Mouse (Mus musculus) MEL (cell line): Measurements from ENCODE around the gene Dnajb8. TPM values are rescaled to one million over a fixed set of nuclear protein-coding genes. Genes with fewer than 3 reads are reported as not detected.

Experiments used
- DNase-seq: peaks from one replicate; pipeline ENCODE4 v3.0.0; 2011; ENCODE audit warnings: low read depth, low spot score
- H3K27ac ChIP-seq: 2 replicates; pipeline ENCODE4 v1.5.1; 2012; ENCODE audit warnings: low read depth, mild to moderate bottlenecking, control low read depth, low read length, moderate library complexity; ENCODE audit not compliant: control insufficient read depth
- H3K27me3 ChIP-seq, 2 experiments: fragments of 150-350 bp in 1 of 2; sonication (generic) in 1 of 2; 2 replicates each; pipeline ENCODE4 v1.6.1; 2012; ENCODE audit warnings: low read length in 2 of 2, mild to moderate bottlenecking in 2 of 2, improper control_type of control experiment in 1 of 2, moderate library complexity in 1 of 2; ENCODE audit not compliant: insufficient read depth in 2 of 2, control insufficient read depth in 1 of 2
- H3K36me3 ChIP-seq, 2 experiments: 2 replicates each; pipeline ENCODE4 v1.6.1; 2012 to 2014; ENCODE audit warnings: low read length in 2 of 2, improper control_type of control experiment in 1 of 2, inconsistent platforms in 1 of 2, mild to moderate bottlenecking in 1 of 2; ENCODE audit not compliant: insufficient read depth in 2 of 2, control insufficient read depth in 1 of 2
- H3K4me1 ChIP-seq, 2 experiments: fragments of 150-350 bp in 1 of 2; sonication (generic) in 1 of 2; 2 replicates each; pipeline ENCODE4 v1.6.1; 2012; ENCODE audit warnings: low read length in 2 of 2, improper control_type of control experiment in 1 of 2, mild to moderate bottlenecking in 1 of 2; ENCODE audit not compliant: insufficient read depth in 2 of 2, control insufficient read depth in 1 of 2
- H3K4me3 ChIP-seq, 2 experiments: fragments of 150-350 bp in 1 of 2; sonication (generic) in 1 of 2; 2 replicates each; pipeline ENCODE4 v1.5.1; 2012; ENCODE audit warnings: low read depth in 2 of 2, low read length in 2 of 2, mild to moderate bottlenecking in 2 of 2, moderate library complexity in 2 of 2, control low read depth in 1 of 2, improper control_type of control experiment in 1 of 2; ENCODE audit not compliant: control insufficient read depth in 1 of 2, insufficient read depth in 1 of 2
- H3K79me2 ChIP-seq: 2 replicates; pipeline ENCODE4 v1.6.1; 2012; ENCODE audit warnings: mild to moderate bottlenecking, low read length, moderate library complexity; ENCODE audit not compliant: control insufficient read depth, poor library complexity, insufficient read depth
- H3K9ac ChIP-seq: 2 replicates; pipeline ENCODE4 v1.6.1; 2012; ENCODE audit warnings: low read depth, mild to moderate bottlenecking, control low read depth, low read length, moderate library complexity; ENCODE audit not compliant: control insufficient read depth, poor library complexity, severe bottlenecking
- H3K9me3 ChIP-seq: fragments of 150-350 bp; sonication (generic); replicated peaks from 2 replicates; pipeline ENCODE4 v1.6.1; 2012; ENCODE audit warnings: mild to moderate bottlenecking, low read length, improper control_type of control experiment, moderate library complexity; ENCODE audit not compliant: insufficient read depth
- CHD1 ChIP-seq: IDR thresholded peaks from 2 replicates; pipeline ENCODE4 v1.6.1; 2012; ENCODE audit warnings: low read depth, mild to moderate bottlenecking, inconsistent platforms, low read length, improper control_type of control experiment
- ELF1 ChIP-seq: IDR thresholded peaks from 2 replicates; pipeline ENCODE4 v1.6.1; 2014; ENCODE audit warnings: low read depth, mild to moderate bottlenecking, inconsistent platforms, low read length, improper control_type of control experiment, moderate library complexity
- GABPA ChIP-seq: IDR thresholded peaks from 2 replicates; pipeline ENCODE4 v1.6.1; 2012; ENCODE audit warnings: low read depth, mild to moderate bottlenecking, inconsistent platforms, low read length, improper control_type of control experiment, moderate library complexity
- JUND ChIP-seq: IDR thresholded peaks from 2 replicates; pipeline ENCODE4 v1.6.1; 2011; ENCODE audit warnings: low read depth, mild to moderate bottlenecking, improper control_type of control experiment, low read length
- KAT2A ChIP-seq: conservative IDR thresholded peaks from 2 replicates; pipeline ENCODE4 v1.6.1; 2012; ENCODE audit warnings: low read depth, low read length, improper control_type of control experiment, inconsistent platforms
- MAFK ChIP-seq: IDR thresholded peaks from 2 replicates; pipeline ENCODE4 v1.6.1; 2011; ENCODE audit warnings: low read depth, mild to moderate bottlenecking, low read length, improper control_type of control experiment, borderline replicate concordance
- MAX ChIP-seq: IDR thresholded peaks from 2 replicates; pipeline ENCODE4 v1.6.1; 2011; ENCODE audit warnings: low read length, improper control_type of control experiment
- MEF2A ChIP-seq: IDR thresholded peaks from 2 replicates; pipeline ENCODE4 v1.6.1; 2014; ENCODE audit warnings: low read depth, mild to moderate bottlenecking, inconsistent platforms, low read length, improper control_type of control experiment; ENCODE audit not compliant: poor library complexity, insufficient replicate concordance, severe bottlenecking; ENCODE audit errors: extremely low read depth
- MYB ChIP-seq: IDR thresholded peaks from 2 replicates; pipeline ENCODE4 v1.6.1; 2011; ENCODE audit warnings: mild to moderate bottlenecking, low read depth, low read length, improper control_type of control experiment
- MYC ChIP-seq: IDR thresholded peaks from 2 replicates; pipeline ENCODE4 v1.6.1; 2011; ENCODE audit warnings: low read depth, mild to moderate bottlenecking, low read length, improper control_type of control experiment, moderate library complexity
- NELFE ChIP-seq: IDR thresholded peaks from 2 replicates; pipeline ENCODE4 v1.6.1; 2011; ENCODE audit warnings: low read depth, low read length, improper control_type of control experiment
- NRF1 ChIP-seq: IDR thresholded peaks from 2 replicates; pipeline ENCODE4 v1.6.1; 2014; ENCODE audit warnings: low read depth, mild to moderate bottlenecking, inconsistent platforms, low read length, improper control_type of control experiment, moderate library complexity; ENCODE audit not compliant: poor library complexity, insufficient read depth, severe bottlenecking
- POLR2A ChIP-seq, 2 experiments: IDR thresholded peaks; 2 replicates each; pipeline ENCODE4 v1.6.1; 2011 to 2012; ENCODE audit warnings: low read length in 2 of 2, mild to moderate bottlenecking in 2 of 2, control low read depth in 1 of 2, improper control_type of control experiment in 1 of 2, low read depth in 1 of 2, moderate library complexity in 1 of 2; ENCODE audit not compliant: control insufficient read depth in 1 of 2, insufficient read depth in 1 of 2, poor library complexity in 1 of 2
- POLR2AphosphoS2 ChIP-seq: IDR thresholded peaks from 2 replicates; pipeline ENCODE4 v1.6.1; 2011; ENCODE audit warnings: low read length, improper control_type of control experiment
- POLR2AphosphoS5 ChIP-seq: IDR thresholded peaks from 2 replicates; pipeline ENCODE4 v1.6.1; 2012; ENCODE audit warnings: low read depth, borderline replicate concordance, mild to moderate bottlenecking, inconsistent platforms, low read length, moderate library complexity, mixed read lengths
- RCOR1 ChIP-seq: IDR thresholded peaks from 2 replicates; pipeline ENCODE4 v1.6.1; 2012; ENCODE audit warnings: low read depth, mild to moderate bottlenecking, inconsistent platforms, low read length, improper control_type of control experiment
- TCF12 ChIP-seq: IDR thresholded peaks from 2 replicates; pipeline ENCODE4 v1.6.1; 2014; ENCODE audit warnings: low read depth, mild to moderate bottlenecking, inconsistent platforms, low read length, improper control_type of control experiment, moderate library complexity
- USF2 ChIP-seq, 2 experiments: IDR thresholded peaks; 2 replicates each; pipeline ENCODE4 v1.6.1; 2011 to 2012; ENCODE audit warnings: improper control_type of control experiment in 2 of 2, low read length in 2 of 2, borderline replicate concordance in 1 of 2, inconsistent platforms in 1 of 2, low read depth in 1 of 2, mild to moderate bottlenecking in 1 of 2; ENCODE audit not compliant: insufficient read depth in 1 of 2
- ZC3H11A ChIP-seq: IDR thresholded peaks from 2 replicates; pipeline ENCODE4 v1.6.1; 2012; ENCODE audit warnings: low read depth, mild to moderate bottlenecking, inconsistent platforms, low read length, improper control_type of control experiment
- ZKSCAN1 ChIP-seq: IDR thresholded peaks from 2 replicates; pipeline ENCODE4 v1.6.1; 2012; ENCODE audit warnings: low read depth, mild to moderate bottlenecking, inconsistent platforms, low read length, improper control_type of control experiment, moderate library complexity
- ZMIZ1 ChIP-seq: IDR thresholded peaks from 2 replicates; pipeline ENCODE4 v1.6.1; 2012; ENCODE audit warnings: low read depth, mild to moderate bottlenecking, inconsistent platforms, low read length, improper control_type of control experiment, moderate library complexity
- ZNF384 ChIP-seq: IDR thresholded peaks from 2 replicates; pipeline ENCODE4 v1.6.1; 2012; ENCODE audit warnings: low read depth, mild to moderate bottlenecking, inconsistent platforms, low read length, improper control_type of control experiment
- polyA plus RNA-seq, 2 experiments: library from polyadenylated mRNA; stranded (reverse) in 1 of 2; unstranded in 1 of 2; fragments of >175 nt in 1 of 2; fragments of >200 nt in 1 of 2; gene quantifications; 2 replicates each; pipeline versions ENCODE4 v1.2.1 to v1.2.4; 2012; ENCODE audit warnings: low replicate concordance in 2 of 2, low read depth in 1 of 2; ENCODE audit not compliant: insufficient read length in 2 of 2, insufficient read depth in 1 of 2, missing spikeins in 1 of 2
- total RNA-seq: library from RNA; depleted of rRNA; stranded (reverse); fragments of 300-350 nt; gene quantifications from 2 replicates; pipeline ENCODE4 v1.2.3, GENCODE M21; 2012; rRNA removed

Gene Dnajb8
- not detected in 2 replicates for total RNA-seq
- not detected for polyA plus RNA-seq

GRCm38 (mm10) chr6:88221968-88222367 is at the start of gene Dnajb8:
Gene Dnajb8 (plus strand): TSS chr6:88222268.
- no peak for DNase-seq
- H3K4me3 ChIP-seq, result no peak within 1 kb of the TSS
- H3K9ac ChIP-seq, result no peak within 1 kb of the TSS
- H3K4me1 ChIP-seq, result no peaks in the 10 kb centered on the region
- no peaks in the 10 kb centered on the region; a peak in 1 of 4 replicates for H3K36me3 ChIP-seq
- H3K27ac ChIP-seq, result no peak within 1 kb of the TSS
- no peaks in the 10 kb centered on the region for H3K27me3 ChIP-seq
- no peaks in the 10 kb centered on the region for H3K9me3 ChIP-seq
- H3K79me2 ChIP-seq, result no peaks in the 10 kb centered on the region
- no peak for TF ChIP-seq TCF12
- no peak for TF ChIP-seq ZKSCAN1
- no peak for TF ChIP-seq JUND
- TF ChIP-seq ZC3H11A, result no peak
- TF ChIP-seq ZMIZ1, result no peak
- no peak for TF ChIP-seq KAT2A
- TF ChIP-seq NRF1, result no peak
- TF ChIP-seq MYB, result no peak
- TF ChIP-seq ZNF384, result no peak
- TF ChIP-seq POLR2A (IDR thresholded peaks at IDR 0.05; ENCODE audit: control insufficient read depth in 1 of 2, insufficient read depth in 1 of 2, low read depth in 1 of 2, low read length in 2 of 2, poor library complexity in 1 of 2), result no peak
- no peak for TF ChIP-seq MEF2A
- no peak for TF ChIP-seq USF2 (IDR thresholded peaks at IDR 0.05; ENCODE audit: borderline replicate concordance in 1 of 2, insufficient read depth in 1 of 2, low read depth in 1 of 2, low read length in 2 of 2)
- no peak for TF ChIP-seq MYC
- TF ChIP-seq GABPA, result no peak
- no peak for TF ChIP-seq RCOR1
- no peak for TF ChIP-seq NELFE
- no peak for TF ChIP-seq MAFK

DNA sequence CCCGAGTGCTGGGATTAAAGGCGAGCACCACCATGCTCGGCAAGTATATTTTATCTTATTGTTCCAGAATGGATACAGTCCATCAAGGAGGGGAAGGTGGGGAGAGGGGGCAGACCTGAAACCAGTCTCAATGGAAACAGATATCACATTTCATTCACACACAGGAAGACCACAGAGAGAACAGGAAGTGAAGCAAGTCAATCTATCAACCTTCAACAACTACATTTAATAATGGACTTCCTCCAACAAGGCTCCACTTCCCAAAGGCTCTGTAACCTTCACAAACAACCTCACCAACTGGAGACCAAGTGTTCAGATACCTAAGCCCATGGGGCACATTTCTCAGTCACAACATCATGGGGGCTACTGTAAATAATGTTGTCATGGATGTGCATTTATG is 47.9 kb upstream of the Dnajb8 start:
- Histone ChIP-seq H3K4me1 (no peaks in the 10 kb centered on the region), H3K79me2 (no peaks in the 10 kb centered on the region), H3K27me3 (no peaks in the 10 kb centered on the region; a peak in 1 of 4 replicates), H3K36me3 (peaks cover 0 to 2% of the 10 kb centered on the region in 2 experiments; a peak in 2 of 4 replicates), H3K27ac (no peak overlapping the region), H3K4me3 (no peak overlapping the region), H3K9me3 (no peaks in the 10 kb centered on the region), H3K9ac (no peak overlapping the region)
- DNase-seq, result no peak
- TF ChIP-seq CHD1 (no peak), POLR2AphosphoS2 (no peak), KAT2A (no peak), MAX (no peak), POLR2AphosphoS5 (no peak), ELF1 (no peak), GABPA (no peak), MYC (no peak), RCOR1 (no peak), ZC3H11A (no peak)
